Mouse (Mus musculus) brain, embryonic 14.5 days (tissue): ENCODE results near the gene Lrrc32.

Experiments used
- CTCF ChIP-seq: fragments of 200-500 bp; IDR thresholded peaks from 2 replicates; pipeline ENCODE4 v1.5.1; 2012; ENCODE audit warnings: inconsistent platforms, mild to moderate bottlenecking, moderate library complexity, borderline replicate concordance; ENCODE audit not compliant: insufficient read depth, insufficient read length; ENCODE audit errors: extremely low read depth
- POLR2A ChIP-seq: fragments of 200-500 bp; IDR thresholded peaks from 2 replicates; pipeline ENCODE4 v1.6.1; 2012; ENCODE audit warnings: mild to moderate bottlenecking, inconsistent platforms, borderline replicate concordance; ENCODE audit not compliant: poor library complexity, insufficient read depth, insufficient read length, severe bottlenecking; ENCODE audit errors: extremely low read depth

GRCm38 (mm10) chr7:98484878-98485277 is 4.2 kb upstream of the Lrrc32 start:
- no peak for TF ChIP-seq CTCF
- TF ChIP-seq POLR2A = no peak
